Mouse (Mus musculus) limb, embryonic 13.5 days (tissue): ENCODE measurements around the gene Kctd2. TPM values are rescaled to one million over a fixed set of nuclear protein-coding genes. Genes with fewer than 3 reads are reported as not detected.
"Not testable (repeated sequence)": the region's sequence is repeated elsewhere in the genome, so short reads cannot be mapped to it uniquely, and the experiment has no call there.

Experiments used
- ATAC-seq: fragments of 200-750 bp; cut with Nextera tagmentation; 2 replicates; pipeline ENCODE4 v1.8.0; 2017; ENCODE audit warnings: low read depth, moderate number of reproducible peaks, moderate TSS enrichment; ENCODE audit not compliant: low FRiP score
- H3K27ac ChIP-seq: fragments of 300-500 bp; sonication (generic); 2 replicates; pipeline ENCODE4 v1.5.1; 2015; ENCODE audit warnings: inconsistent platforms, mild to moderate bottlenecking, moderate library complexity
- H3K27me3 ChIP-seq: fragments of 300-500 bp; sonication (generic); 2 replicates; pipeline ENCODE4 v1.6.1; 2015; ENCODE audit warnings: mild to moderate bottlenecking, inconsistent platforms
- H3K36me3 ChIP-seq: fragments of 300-500 bp; sonication (generic); 2 replicates; pipeline ENCODE4 v1.6.1; 2015; ENCODE audit warnings: inconsistent platforms, mild to moderate bottlenecking, moderate library complexity
- H3K4me1 ChIP-seq: fragments of 300-500 bp; sonication (generic); 2 replicates; pipeline ENCODE4 v1.6.1; 2015; ENCODE audit warnings: inconsistent platforms
- H3K4me2 ChIP-seq: fragments of 300-500 bp; sonication (generic); replicated peaks from 2 replicates; pipeline ENCODE4 v1.6.1; 2015; ENCODE audit warnings: inconsistent platforms, mild to moderate bottlenecking, moderate library complexity
- H3K4me3 ChIP-seq: fragments of 300-500 bp; sonication (generic); 2 replicates; pipeline ENCODE4 v1.5.1; 2015; ENCODE audit warnings: moderate library complexity, mild to moderate bottlenecking, inconsistent platforms
- H3K9ac ChIP-seq: fragments of 300-500 bp; sonication (generic); 2 replicates; pipeline ENCODE4 v1.6.1; 2015; ENCODE audit warnings: mild to moderate bottlenecking, inconsistent platforms
- H3K9me3 ChIP-seq: fragments of 300-500 bp; sonication (generic); 2 replicates; pipeline ENCODE4 v1.6.1; 2016; ENCODE audit warnings: inconsistent platforms
- WGBS: fragments of 180-500 bp; shearing (Covaris S2); methylation state at CpG from one replicate; pipeline ENCODE4 v1.1.7; 2015; 5-methylcytosine and 5-hydroxymethylcytosine counted together
- polyA plus RNA-seq: library from polyadenylated mRNA; unstranded; fragments of >200 nt; fragmentation: Nextera tagmentation; extraction: Ambion mirVana; gene quantifications from 2 replicates; pipeline ENCODE4 v1.2.1, GENCODE M21; 2015

Kctd2 gene
- polyA plus RNA-seq, 1 experiment from 2014 or later = 16.1 TPM

DNA sequence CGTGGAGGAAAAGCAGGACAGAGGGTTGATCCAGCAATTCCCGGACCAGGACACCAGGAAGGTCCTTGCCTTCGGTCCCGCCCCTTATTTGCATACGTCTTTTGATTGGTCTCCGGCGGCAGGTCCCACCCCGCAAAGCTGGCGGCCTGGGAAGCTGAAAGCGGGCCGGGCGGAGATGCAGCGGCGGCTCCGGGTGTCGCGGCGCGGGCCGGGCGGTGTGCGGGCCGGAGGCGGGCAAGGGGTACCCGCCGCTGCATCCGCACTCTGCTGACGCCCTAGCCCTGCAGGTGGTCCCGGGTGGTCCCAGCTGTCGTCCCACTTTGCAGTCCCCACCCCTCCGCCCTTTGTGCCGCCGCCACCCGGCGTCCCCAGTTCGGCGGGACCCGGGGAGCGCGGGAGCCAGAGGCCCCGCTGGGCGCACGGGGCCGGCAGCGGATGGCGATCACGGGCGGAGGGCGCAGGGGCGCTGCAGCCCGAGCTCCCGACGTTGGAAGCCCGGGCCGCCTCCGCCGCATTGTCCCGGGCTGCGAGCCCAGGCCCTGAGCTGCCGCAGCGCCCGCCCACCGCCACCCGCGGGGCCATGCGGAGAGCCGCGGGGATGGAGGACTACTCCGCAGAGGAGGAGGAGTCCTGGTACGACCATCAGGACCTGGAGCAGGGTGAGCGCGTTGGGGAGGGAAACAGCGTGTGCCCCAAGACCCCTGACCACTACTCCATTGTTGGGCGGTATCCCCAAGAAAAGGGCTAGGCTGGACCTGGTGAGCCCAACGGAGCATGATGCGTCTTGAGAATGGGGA lies 38.0 kb upstream of the Kctd2 start, which contains the start of gene Cdr2l:
TSS of gene Cdr2l (plus strand) at position 174 of the 797 bp plus-strand sequence.
- peak; percentile 90 for ATAC-seq
- peak within 1 kb of the TSS; percentile 87 for H3K4me2 ChIP-seq
- H3K36me3 ChIP-seq = no peaks in the 10 kb centered on the region
- WGBS = under 1% methylated on average over 76 of the region's 76 CpGs
- peaks cover 38% of the 10 kb centered on the region for H3K4me1 ChIP-seq
- H3K27me3 ChIP-seq = no peaks in the 10 kb centered on the region
- H3K27ac ChIP-seq = peak within 1 kb of the TSS; percentile 85
- no peaks in the 10 kb centered on the region for H3K9me3 ChIP-seq
- H3K9ac ChIP-seq = peak within 1 kb of the TSS; percentile 90
- H3K4me3 ChIP-seq = peak within 1 kb of the TSS; percentile 80

DNA sequence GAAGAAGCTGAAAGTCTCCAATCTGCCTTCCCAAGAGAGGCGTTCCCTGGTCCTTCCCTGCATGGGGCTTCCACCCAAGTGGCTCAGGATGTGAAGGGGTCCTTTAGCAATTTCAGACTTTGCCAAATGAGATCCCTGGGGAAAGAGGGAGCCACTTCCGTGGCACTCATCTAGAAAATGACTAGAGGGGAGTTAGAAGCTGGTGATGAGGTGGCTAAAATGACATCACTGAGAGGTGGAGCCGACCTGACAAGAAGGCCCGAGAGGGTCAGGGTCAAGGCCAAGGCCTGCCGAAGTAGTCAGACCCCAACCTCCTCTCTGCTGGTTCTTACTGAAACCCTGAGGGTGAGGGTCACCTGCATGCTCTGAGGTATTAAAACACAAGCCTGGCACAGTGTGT lies 37.0 kb upstream of the Kctd2 start:
- Histone ChIP-seq H3K4me2 (peak overlapping the region; percentile 87), H3K27me3 (no peaks in the 10 kb centered on the region), H3K9ac (peak overlapping the region; percentile 90), H3K9me3 (no peaks in the 10 kb centered on the region), H3K4me3 (peak overlapping the region; percentile 80), H3K4me1 (peaks cover 38% of the 10 kb centered on the region), H3K27ac (no peak overlapping the region), H3K36me3 (no peaks in the 10 kb centered on the region)
- WGBS = 15% methylated on average over 5 of the region's 5 CpGs
- no peak for ATAC-seq

DNA sequence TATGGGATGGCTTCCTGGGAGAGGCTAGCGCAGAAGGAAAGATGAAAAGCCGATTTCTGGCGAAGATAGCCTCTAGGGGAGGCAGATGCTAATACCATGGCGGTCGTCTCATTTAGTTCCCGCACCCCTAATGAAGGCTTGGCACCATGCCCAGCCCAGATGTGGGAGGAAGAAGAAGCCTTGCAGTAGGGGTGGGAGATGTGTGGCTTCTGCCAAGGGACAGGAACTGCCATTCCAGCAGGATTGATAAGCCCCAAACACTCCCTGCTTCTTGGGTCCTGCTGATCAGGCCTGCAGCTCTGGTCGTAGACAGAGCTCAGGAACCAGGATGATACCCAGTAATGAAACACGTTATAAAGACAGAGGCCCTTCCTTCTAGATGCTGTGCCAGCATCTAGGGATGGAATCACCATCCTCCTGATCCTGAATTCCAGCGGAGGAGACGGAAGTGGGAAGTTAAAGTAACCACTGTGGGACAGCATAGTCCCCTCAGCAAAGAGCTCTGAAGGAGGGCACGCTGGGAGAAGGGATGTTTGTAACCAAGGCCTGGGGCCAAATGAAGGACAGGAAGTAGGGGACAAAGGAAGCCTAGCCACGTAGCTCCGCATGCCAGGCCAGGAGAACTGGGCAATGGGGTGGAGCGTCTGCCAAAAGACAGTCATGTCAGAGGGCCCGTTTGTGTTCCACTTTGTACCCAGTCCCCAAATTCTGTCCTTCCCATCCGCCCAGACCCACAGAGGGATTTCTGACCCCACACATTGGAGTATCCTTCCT lies 36.0 kb upstream of the Kctd2 start:
- WGBS = 53% methylated on average over 16 of the region's 16 CpGs
- Histone ChIP-seq H3K9me3 (no peaks in the 10 kb centered on the region), H3K36me3 (no peaks in the 10 kb centered on the region), H3K4me2 (peak overlapping the region; percentile 87), H3K27me3 (no peaks in the 10 kb centered on the region), H3K27ac (no peak overlapping the region; the same call in 1 of the 2 replicates), H3K9ac (peak overlapping the region; percentile 90), H3K4me3 (peak overlapping the region; percentile 80), H3K4me1 (peaks cover 38% of the 10 kb centered on the region)
- ATAC-seq = no peak

- Histone ChIP-seq H3K9me3 (no peaks in the 10 kb centered on the region), H3K9ac (no peak overlapping the region), H3K4me1 (peaks cover 38% of the 10 kb centered on the region), H3K4me2 (no peak overlapping the region), H3K27me3 (no peaks in the 10 kb centered on the region), H3K36me3 (no peaks in the 10 kb centered on the region), H3K4me3 (no peak overlapping the region), H3K27ac (no peak overlapping the region)
- ATAC-seq = no peak
- 78% methylated on average over 5 of the region's 5 CpGs for WGBS
Measured at GRCm38 (mm10) chr11:115384587-115384986, 35.3 kb upstream of the Kctd2 start.

DNA sequence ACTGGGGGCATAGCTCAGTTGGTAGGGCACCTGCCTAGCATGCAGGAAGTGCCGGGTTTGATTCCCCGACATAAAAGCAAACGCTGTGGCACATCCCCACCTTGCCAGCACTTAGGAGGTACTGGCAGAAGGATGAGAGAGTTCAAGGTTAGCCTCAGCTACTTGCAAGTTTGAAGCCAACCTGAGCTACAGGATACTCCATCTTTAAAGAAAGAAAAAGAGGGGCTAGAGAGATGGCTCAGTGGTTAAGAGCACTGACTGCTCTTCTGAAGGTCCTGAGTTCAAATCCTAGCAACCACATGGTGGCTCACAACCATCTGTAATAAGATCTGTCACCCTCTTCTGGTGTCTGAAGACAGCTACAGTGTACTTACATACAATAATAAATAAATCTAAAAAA lies 33.1 kb upstream of the Kctd2 start:
- 92% methylated on average over 3 of the region's 3 CpGs for WGBS
- not testable (repeated sequence) for H3K4me3 ChIP-seq, H3K9ac ChIP-seq, ATAC-seq, H3K9me3 ChIP-seq, H3K27ac ChIP-seq, H3K27me3 ChIP-seq, H3K4me2 ChIP-seq
- H3K36me3 ChIP-seq = peaks cover 20% of the 10 kb centered on the region
- H3K4me1 ChIP-seq = peaks cover 31% of the 10 kb centered on the region

DNA sequence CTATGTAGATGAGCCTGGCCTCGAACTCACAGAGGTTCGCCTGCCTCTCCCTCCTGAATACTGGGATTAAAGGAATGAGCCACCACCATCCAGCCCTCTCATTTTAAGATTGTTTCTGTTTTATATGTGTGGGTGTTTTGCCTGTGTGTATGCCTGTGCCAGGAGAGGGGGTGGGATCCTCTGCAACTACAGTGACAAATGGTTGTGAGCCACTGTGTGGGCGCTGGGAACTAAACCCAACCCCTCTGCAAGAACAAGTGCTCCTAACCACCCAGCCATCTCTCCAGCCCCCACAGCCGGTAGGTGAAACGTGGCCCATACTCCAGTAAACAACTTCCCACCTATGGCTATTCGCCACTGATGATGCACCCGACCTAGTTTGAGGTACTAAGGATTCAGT lies 28.6 kb upstream of the Kctd2 start:
- Histone ChIP-seq H3K4me3 (no peak overlapping the region), H3K27me3 (no peaks in the 10 kb centered on the region), H3K4me2 (no peak overlapping the region), H3K9ac (no peak overlapping the region), H3K27ac (no peak overlapping the region), H3K4me1 (no peaks in the 10 kb centered on the region), H3K36me3 (peaks cover 64% of the 10 kb centered on the region), H3K9me3 (no peaks in the 10 kb centered on the region)
- 88% methylated on average over 7 of the region's 7 CpGs for WGBS
- no peak for ATAC-seq

DNA sequence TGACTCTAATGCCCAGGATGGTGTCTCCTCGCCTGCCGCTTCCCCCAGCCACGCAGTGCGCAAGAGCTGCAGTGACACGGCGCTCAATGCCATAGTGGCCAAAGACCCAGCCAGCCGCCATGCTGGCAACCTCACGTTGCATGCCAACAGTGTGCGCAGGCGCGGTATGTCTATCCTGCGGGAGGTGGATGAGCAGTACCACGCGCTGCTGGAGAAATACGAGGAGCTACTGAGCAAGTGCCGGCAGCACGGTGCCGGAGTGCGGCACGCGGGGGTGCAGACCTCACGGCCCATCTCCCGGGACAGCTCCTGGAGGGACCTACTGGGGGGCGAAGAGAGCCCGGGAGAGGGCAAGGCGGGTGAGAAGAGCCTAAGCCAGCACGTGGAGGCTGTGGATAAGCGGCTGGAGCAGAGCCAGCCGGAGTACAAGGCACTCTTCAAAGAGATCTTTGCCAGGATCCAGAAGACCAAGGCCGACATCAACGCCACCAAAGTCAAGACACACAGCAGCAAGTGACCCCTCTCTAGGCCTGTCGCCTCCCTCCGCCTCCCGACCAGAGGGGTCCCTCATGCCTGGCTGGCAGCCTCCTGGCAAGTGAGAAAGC lies 26.1 kb upstream of the Kctd2 start:
- peak overlapping the region; percentile 31; the same call in 1 of the 2 replicates for H3K9ac ChIP-seq
- no peaks in the 10 kb centered on the region for H3K9me3 ChIP-seq
- WGBS = 55% methylated on average over 34 of the region's 34 CpGs
- H3K4me2 ChIP-seq = peak overlapping the region; percentile 30
- no peak overlapping the region for H3K27ac ChIP-seq
- H3K27me3 ChIP-seq = no peaks in the 10 kb centered on the region
- peak overlapping the region; percentile 8; the same call in 1 of the 2 replicates for H3K4me3 ChIP-seq
- no peak for ATAC-seq
- H3K4me1 ChIP-seq = no peaks in the 10 kb centered on the region
- H3K36me3 ChIP-seq = peaks cover 64% of the 10 kb centered on the region

DNA sequence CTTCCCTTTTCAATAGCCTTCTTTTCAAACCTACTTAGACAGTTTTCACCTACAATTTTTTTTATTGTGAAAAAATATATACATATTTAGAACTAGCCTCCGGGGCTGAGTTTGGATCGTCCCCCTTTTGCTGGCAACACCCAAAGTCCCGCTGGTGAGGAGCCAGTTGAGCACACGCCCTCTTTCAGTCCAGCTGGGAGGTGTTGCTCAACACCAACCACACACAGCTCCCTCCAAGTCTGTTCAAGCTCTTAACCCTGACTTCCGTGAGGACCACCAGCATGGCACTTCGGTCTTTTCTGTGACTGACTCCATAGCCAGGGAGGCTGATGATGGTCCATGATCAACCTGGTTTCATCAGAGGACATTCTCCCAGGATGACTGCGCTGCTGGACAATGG lies 21.8 kb upstream of the Kctd2 start:
- Histone ChIP-seq H3K27me3 (no peaks in the 10 kb centered on the region), H3K27ac (no peak overlapping the region), H3K4me1 (peaks cover 4% of the 10 kb centered on the region; the same call in 1 of the 2 replicates), H3K9me3 (no peaks in the 10 kb centered on the region), H3K4me3 (no peak overlapping the region), H3K9ac (no peak overlapping the region), H3K4me2 (no peak overlapping the region), H3K36me3 (peaks cover 33% of the 10 kb centered on the region)
- WGBS = 74% methylated on average over 7 of the region's 7 CpGs
- no peak for ATAC-seq

GRCm38 (mm10) chr11:115400126-115400525 lies 19.8 kb upstream of the Kctd2 start:
- Histone ChIP-seq H3K27ac (no peak overlapping the region), H3K27me3 (no peaks in the 10 kb centered on the region), H3K9ac (no peak overlapping the region), H3K4me2 (no peak overlapping the region), H3K36me3 (peaks cover 12% of the 10 kb centered on the region), H3K9me3 (no peaks in the 10 kb centered on the region), H3K4me3 (no peak overlapping the region), H3K4me1 (peaks cover 14% of the 10 kb centered on the region)
- ATAC-seq = no peak
- 81% methylated on average over 3 of the region's 3 CpGs for WGBS

- WGBS = 46% methylated on average over 11 of the region's 11 CpGs
- H3K27me3 ChIP-seq = no peaks in the 10 kb centered on the region
- no peak overlapping the region for H3K9ac ChIP-seq
- no peak overlapping the region for H3K4me2 ChIP-seq
- no peaks in the 10 kb centered on the region for H3K9me3 ChIP-seq
- no peak overlapping the region for H3K27ac ChIP-seq
- H3K36me3 ChIP-seq = peaks cover 5% of the 10 kb centered on the region; the same call in 1 of the 2 replicates
- ATAC-seq = no peak
- no peak overlapping the region for H3K4me3 ChIP-seq
- peaks cover 16% of the 10 kb centered on the region for H3K4me1 ChIP-seq
Measured at GRCm38 (mm10) chr11:115400630-115401391, 19.1 kb upstream of the Kctd2 start.

DNA sequence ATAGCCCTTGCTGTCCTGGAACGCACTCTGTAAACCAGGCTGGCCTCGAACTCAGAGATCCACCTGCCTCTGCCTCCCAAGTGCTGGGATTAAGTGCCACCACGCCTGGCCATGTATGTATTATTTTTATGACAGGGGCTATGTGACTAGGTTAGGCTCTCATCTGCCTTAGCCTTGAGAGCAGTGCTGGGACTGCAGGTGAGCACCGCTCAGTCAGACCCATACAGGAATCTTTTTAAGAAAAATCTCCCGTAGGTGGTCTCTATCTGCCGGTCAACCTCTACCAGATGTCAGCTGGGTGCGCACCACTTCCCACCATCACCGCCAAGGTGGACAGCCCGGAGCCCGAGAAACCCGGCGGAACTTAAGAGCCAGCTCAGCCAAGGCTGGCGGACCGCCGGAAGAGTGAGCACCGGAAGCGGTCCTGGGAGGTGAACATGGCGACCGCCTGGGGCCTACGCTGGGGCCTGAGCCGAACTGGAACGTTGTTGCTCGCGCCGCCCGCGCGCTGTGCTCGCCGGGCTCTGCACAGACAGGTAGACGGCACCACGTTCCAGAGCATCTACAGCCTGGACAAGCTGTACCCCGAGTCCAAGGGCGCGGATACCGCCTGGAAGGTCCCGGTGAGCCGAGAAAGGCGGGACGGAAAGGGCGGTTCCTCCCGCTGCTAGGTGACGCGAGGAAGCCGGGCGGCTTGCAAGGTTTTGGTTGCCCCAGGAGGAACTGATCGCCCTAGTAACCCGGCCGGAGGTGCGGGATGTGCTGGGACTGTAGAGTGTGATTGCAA lies 16.4 kb upstream of the Kctd2 start, which contains the start of gene Mrpl58:
TSS of gene Mrpl58 (plus strand) at position 415 of the 787 bp plus-strand sequence.
- peak; percentile 91 for ATAC-seq
- 3% methylated on average over 50 of the region's 50 CpGs for WGBS
- Histone ChIP-seq H3K4me3 (peak within 1 kb of the TSS; percentile 82), H3K4me2 (peak within 1 kb of the TSS; percentile 86), H3K9me3 (no peaks in the 10 kb centered on the region), H3K36me3 (peaks cover 27% of the 10 kb centered on the region), H3K27me3 (no peaks in the 10 kb centered on the region), H3K27ac (peak within 1 kb of the TSS; percentile 94), H3K9ac (peak within 1 kb of the TSS; percentile 93), H3K4me1 (peaks cover 16% of the 10 kb centered on the region)
